Mouse (Mus musculus): ENCODE measurements around the gene Atg9a. TPM values are rescaled to one million over a fixed set of nuclear protein-coding genes. Genes with fewer than 3 reads are reported as not detected.

Atg9a gene
- polyA plus RNA-seq, 1 experiment = 34.5 TPM

DNA sequence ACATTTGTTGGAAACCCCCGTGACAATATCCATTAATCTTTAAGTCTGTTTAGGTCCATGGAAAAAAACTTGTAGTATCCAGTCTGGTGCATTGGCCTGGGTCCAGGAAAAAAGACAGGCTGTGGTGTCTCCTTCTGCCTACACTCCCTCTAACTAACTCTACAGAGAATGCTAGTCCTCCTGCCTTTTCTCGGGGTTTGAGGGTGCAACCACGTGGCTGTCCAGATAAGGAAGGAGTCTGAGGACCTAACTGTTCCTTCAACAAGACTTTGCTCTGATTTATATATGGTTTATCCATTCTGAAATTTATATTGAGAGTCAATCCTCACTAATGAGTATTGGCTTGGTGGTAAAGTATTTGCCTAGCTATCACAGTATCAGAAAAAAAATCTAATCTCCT is 36.2 kb downstream of the Atg9a start:
- H3K27me3 ChIP-seq (ENCODE audit: control insufficient read depth, insufficient read depth, low read length) = no peaks in the 10 kb centered on the region
- TF ChIP-seq POLR2A (IDR thresholded peaks at IDR 0.05; ENCODE audit: low read depth, low read length) = no peak
- no peak for TF ChIP-seq CTCF (IDR thresholded peaks at IDR 0.05; ENCODE audit: extremely low read depth, insufficient read depth, insufficient read length, insufficient replicate concordance)
- DNase-seq (ENCODE audit: low read depth in 1 of 2, low spot score in 2 of 2) = no peak
- 50% methylated on average over 3 of the region's 3 CpGs for WGBS
- no peaks in the 10 kb centered on the region for H3K4me1 ChIP-seq (ENCODE audit: control insufficient read depth, insufficient read depth, insufficient read length)
- no peaks in the 10 kb centered on the region for H3K36me3 ChIP-seq (ENCODE audit: control insufficient read depth, insufficient read depth, low read length)
- no peak overlapping the region for H3K4me3 ChIP-seq (ENCODE audit: extremely low read depth, insufficient read depth, insufficient read length)
- no peak overlapping the region for H3K27ac ChIP-seq (ENCODE audit: insufficient read depth, low read length)

DNA sequence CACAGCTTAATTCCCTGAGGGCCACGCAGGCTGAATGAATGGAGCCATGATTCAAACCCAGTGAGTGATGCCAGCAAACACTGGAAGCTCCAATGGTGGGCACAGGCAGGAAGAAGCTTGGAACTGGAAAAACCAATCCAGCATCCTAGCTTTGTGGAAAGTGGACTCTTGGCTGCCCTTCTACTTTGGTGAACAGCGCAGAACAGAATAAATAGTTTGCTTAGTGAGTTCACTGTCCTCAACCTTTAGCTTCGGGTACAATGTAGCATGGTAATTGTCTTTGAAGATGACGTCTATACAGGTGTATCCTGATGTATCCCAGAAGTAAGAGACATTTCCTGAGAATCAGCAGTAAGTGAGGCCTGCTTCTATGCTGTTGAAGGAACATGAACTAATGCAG is 43.3 kb downstream of the Atg9a start:
- 91% methylated on average over 4 of the region's 4 CpGs for WGBS
- DNase-seq (ENCODE audit: low read depth in 1 of 2, low spot score in 2 of 2) = no peak
- H3K36me3 ChIP-seq (ENCODE audit: control insufficient read depth, insufficient read depth, low read length) = peaks cover 36% of the 10 kb centered on the region
- no peak overlapping the region for H3K27ac ChIP-seq (ENCODE audit: insufficient read depth, low read length)
- no peak overlapping the region for H3K4me3 ChIP-seq (ENCODE audit: extremely low read depth, insufficient read depth, insufficient read length)
- H3K27me3 ChIP-seq (ENCODE audit: control insufficient read depth, insufficient read depth, low read length) = no peaks in the 10 kb centered on the region
- no peak for TF ChIP-seq CTCF (IDR thresholded peaks at IDR 0.05; ENCODE audit: extremely low read depth, insufficient read depth, insufficient read length, insufficient replicate concordance)
- H3K4me1 ChIP-seq (ENCODE audit: control insufficient read depth, insufficient read depth, insufficient read length) = no peaks in the 10 kb centered on the region

DNA sequence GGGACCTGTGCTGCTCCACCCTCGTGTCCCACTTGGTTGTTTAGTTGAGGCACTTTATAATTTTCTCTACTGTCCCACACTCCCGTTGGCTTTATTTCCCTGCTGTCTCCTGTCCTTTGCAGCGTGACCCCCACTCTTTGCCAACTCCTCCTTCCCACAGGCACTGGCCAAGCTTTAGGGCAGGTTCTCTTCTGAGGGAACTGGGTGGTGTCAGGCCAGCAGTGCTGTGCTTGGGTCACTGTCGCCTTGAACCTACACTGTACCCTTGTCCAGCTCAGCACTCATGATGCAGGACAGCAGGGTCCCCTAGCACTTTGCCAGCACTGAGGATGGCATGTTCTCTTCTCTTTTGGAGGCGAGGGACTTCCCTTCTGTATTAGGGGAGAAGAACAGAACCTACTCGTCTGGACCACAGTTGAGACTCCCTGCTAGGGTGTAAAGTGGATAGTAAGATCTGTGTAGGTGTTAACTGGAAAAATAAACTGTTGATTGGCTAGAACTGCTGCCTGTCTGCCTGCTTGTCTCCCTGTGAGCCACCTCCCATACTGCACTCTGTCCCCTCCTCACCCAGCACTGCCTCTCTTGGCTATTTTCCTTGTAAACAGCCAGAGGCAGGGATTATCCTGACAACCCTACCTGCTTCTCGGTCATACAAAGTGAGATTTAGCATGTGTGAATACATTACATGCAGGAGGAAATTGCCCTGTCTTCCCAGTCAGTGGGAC is 44.4 kb downstream of the Atg9a start:
- Histone ChIP-seq H3K27me3 (ENCODE audit: control insufficient read depth, insufficient read depth, low read length) (no peaks in the 10 kb centered on the region), H3K27ac (ENCODE audit: insufficient read depth, low read length) (no peak overlapping the region), H3K4me1 (ENCODE audit: control insufficient read depth, insufficient read depth, insufficient read length) (no peaks in the 10 kb centered on the region; the same call in none of the 2 replicates), H3K36me3 (ENCODE audit: control insufficient read depth, insufficient read depth, low read length) (peaks cover 36% of the 10 kb centered on the region), H3K4me3 (ENCODE audit: extremely low read depth, insufficient read depth, insufficient read length) (no peak overlapping the region)
- 91% methylated on average over 7 of the region's 7 CpGs for WGBS
- TF ChIP-seq CTCF (IDR thresholded peaks at IDR 0.05; ENCODE audit: extremely low read depth, insufficient read depth, insufficient read length, insufficient replicate concordance) = no peak
- no peak for TF ChIP-seq POLR2A (IDR thresholded peaks at IDR 0.05; ENCODE audit: low read depth, low read length)
- DNase-seq (ENCODE audit: low read depth in 1 of 2, low spot score in 2 of 2) = no peak

DNA sequence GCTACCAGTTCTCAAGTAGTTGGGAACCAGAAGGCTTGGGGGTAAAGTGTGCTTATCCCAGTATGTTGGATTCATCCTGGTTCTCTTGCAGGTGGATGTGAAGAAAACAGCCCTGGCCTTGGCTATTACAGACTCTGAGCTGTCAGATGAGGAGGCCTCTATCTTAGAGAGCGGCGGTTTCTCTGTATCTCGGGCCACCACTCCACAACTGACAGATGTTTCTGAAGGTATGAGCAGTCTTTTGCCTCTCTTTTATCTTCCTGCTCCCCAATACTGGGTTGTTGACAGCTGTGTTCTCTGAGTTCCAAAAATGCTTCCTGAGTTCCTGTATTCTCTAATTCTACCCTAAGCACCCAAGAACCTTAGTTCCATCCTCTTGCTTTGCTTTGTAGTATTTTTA is 46.4 kb downstream of the Atg9a start:
- Histone ChIP-seq H3K27ac (ENCODE audit: insufficient read depth, low read length) (no peak overlapping the region), H3K4me1 (ENCODE audit: control insufficient read depth, insufficient read depth, insufficient read length) (peaks cover 3% of the 10 kb centered on the region), H3K27me3 (ENCODE audit: control insufficient read depth, insufficient read depth, low read length) (no peaks in the 10 kb centered on the region), H3K36me3 (ENCODE audit: control insufficient read depth, insufficient read depth, low read length) (peaks cover 36% of the 10 kb centered on the region), H3K4me3 (ENCODE audit: extremely low read depth, insufficient read depth, insufficient read length) (no peak overlapping the region)
- TF ChIP-seq POLR2A (IDR thresholded peaks at IDR 0.05; ENCODE audit: low read depth, low read length) (no peak), CTCF (IDR thresholded peaks at IDR 0.05; ENCODE audit: extremely low read depth, insufficient read depth, insufficient read length, insufficient replicate concordance) (no peak)
- no peak for DNase-seq (ENCODE audit: low read depth in 1 of 2, low spot score in 2 of 2)
- WGBS = 95% methylated on average over 3 of the region's 3 CpGs

DNA sequence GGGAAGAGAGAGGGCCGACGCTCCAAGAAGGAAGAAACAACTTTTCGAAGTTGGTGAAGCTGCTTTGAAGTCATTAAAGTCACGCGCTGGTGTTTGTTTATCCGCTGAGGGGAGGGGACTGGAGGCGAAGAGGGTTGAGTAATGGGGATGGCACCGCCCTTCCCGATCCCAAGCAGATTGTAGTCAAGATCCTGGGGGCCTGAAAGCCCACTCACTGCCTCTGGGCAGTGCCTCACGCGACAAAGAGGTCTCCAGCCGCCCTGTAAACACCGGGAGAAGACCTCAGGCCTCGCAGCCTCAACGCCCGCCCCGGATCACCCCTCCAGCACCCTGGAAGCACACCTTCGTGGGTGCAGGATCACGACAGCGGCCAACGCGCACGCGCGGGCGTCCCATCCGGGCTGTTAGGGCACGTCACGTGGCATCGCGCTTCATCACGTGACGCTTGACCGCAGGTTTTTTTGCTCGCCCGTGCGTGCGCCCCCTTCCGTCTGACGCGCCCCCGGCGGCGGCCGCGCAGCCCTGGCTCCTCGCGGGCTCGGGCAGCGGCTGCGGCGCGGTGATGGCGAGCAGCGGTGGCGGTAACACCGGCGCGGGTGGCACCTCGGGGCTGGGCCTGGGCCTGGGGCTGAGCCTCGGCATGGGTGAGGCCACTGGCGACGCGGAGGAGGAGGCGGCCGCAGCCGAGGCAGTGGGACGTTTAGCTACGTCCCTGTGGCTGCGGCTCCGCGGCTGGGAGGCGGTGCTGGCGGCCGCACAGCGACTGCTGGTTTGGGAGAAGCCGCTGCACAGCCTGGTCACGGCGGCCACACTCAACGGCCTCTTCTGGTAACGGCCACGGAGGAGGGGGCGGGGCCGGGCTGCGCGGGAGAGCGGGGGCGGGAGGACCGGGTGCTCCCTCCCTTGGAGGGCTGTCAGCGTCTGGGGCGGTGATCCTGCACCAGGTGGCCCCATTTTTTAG is 49.4 kb downstream of the Atg9a start, which contains the start of the genes Cnppd1 and Retreg2:
Gene Cnppd1, minus strand, starts transcription at position 411 of the 961 bp plus-strand sequence.
Gene Retreg2, plus strand, starts transcription at position 478 of the 961 bp plus-strand sequence.
- Histone ChIP-seq H3K4me3 (ENCODE audit: extremely low read depth, insufficient read depth, insufficient read length) (peak within 1 kb of the TSS; percentile 86), H3K4me1 (ENCODE audit: control insufficient read depth, insufficient read depth, insufficient read length) (peaks cover 4% of the 10 kb centered on the region), H3K27me3 (ENCODE audit: control insufficient read depth, insufficient read depth, low read length) (no peaks in the 10 kb centered on the region), H3K27ac (ENCODE audit: insufficient read depth, low read length) (peak within 1 kb of the TSS; percentile 99), H3K36me3 (ENCODE audit: control insufficient read depth, insufficient read depth, low read length) (peaks cover 39% of the 10 kb centered on the region)
- peak; percentile 91 to 94 for DNase-seq (ENCODE audit: low read depth in 1 of 2, low spot score in 2 of 2)
- peak; percentile 54 for TF ChIP-seq CTCF (IDR thresholded peaks at IDR 0.05; ENCODE audit: extremely low read depth, insufficient read depth, insufficient read length, insufficient replicate concordance)
- TF ChIP-seq POLR2A (IDR thresholded peaks at IDR 0.05; ENCODE audit: low read depth, low read length) = peak; percentile 81
- WGBS = under 1% methylated on average over 87 of the region's 91 CpGs

DNA sequence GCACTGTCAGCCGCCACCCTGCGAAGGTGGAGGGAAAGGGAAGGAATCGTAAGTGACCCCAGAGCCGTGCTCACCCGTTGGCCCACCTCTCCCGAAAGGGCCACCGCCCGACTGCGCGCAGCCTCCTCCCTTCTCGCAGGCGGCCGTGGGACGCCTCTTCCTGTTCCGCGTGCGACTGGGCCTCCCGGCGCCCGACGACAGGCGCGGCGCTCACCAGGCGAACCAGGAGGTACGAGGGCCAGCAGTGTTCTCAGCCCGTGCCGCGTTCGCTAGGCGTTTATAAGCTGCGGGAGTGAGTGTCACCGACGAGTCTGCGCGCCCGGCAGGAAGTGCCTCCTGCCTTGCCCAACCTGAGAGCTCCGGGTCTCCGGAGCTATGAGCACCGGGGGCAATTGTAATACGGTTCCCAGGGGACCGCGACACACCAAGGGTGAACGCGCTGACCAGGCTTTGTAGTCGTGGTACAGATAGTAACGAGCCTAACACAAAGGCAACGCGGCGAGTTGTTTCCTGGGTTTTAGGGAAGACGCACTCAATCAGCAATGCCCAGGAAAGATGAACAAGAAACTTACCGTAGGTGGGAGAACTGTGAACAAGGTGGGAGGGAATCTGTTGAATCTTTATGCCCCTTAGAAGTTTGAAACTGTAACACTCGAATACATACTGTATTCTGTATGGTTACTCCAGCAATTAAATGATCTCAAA is 50.4 kb downstream of the Atg9a start:
- H3K27me3 ChIP-seq (ENCODE audit: control insufficient read depth, insufficient read depth, low read length) = no peaks in the 10 kb centered on the region
- peaks cover 4% of the 10 kb centered on the region for H3K4me1 ChIP-seq (ENCODE audit: control insufficient read depth, insufficient read depth, insufficient read length)
- peak; percentile 54 to 73 for DNase-seq (ENCODE audit: low read depth in 1 of 2, low spot score in 2 of 2)
- peak overlapping the region; percentile 86 for H3K4me3 ChIP-seq (ENCODE audit: extremely low read depth, insufficient read depth, insufficient read length)
- under 1% methylated on average over 53 of the region's 53 CpGs for WGBS
- peak; percentile 92 for TF ChIP-seq POLR2A (IDR thresholded peaks at IDR 0.05; ENCODE audit: low read depth, low read length)
- TF ChIP-seq CTCF (IDR thresholded peaks at IDR 0.05; ENCODE audit: extremely low read depth, insufficient read depth, insufficient read length, insufficient replicate concordance) = no peak
- peak overlapping the region; percentile 99 for H3K27ac ChIP-seq (ENCODE audit: insufficient read depth, low read length)
- H3K36me3 ChIP-seq (ENCODE audit: control insufficient read depth, insufficient read depth, low read length) = peaks cover 37% of the 10 kb centered on the region

Data from spleen, adult 2 months (tissue).